Mouse (Mus musculus) 3T3-L1 (cell line): ENCODE data around the gene Map3k13.

ENCODE experiments used
- DNase-seq: peaks from one replicate; pipeline ENCODE4 v3.0.0-alpha.2; 2015; ENCODE audit warnings: low read depth, low spot score

Map3k13 gene

GRCm38 (mm10) chr16:21852374-21852773 lies 58.2 kb downstream of the Map3k13 start:
- no peak for DNase-seq

GRCm38 (mm10) chr16:21853446-21853941 lies 59.3 kb downstream of the Map3k13 start:
- DNase-seq = no peak

GRCm38 (mm10) chr16:21854589-21855284 lies 60.6 kb downstream of the Map3k13 start:
- DNase-seq = no peak

DNA sequence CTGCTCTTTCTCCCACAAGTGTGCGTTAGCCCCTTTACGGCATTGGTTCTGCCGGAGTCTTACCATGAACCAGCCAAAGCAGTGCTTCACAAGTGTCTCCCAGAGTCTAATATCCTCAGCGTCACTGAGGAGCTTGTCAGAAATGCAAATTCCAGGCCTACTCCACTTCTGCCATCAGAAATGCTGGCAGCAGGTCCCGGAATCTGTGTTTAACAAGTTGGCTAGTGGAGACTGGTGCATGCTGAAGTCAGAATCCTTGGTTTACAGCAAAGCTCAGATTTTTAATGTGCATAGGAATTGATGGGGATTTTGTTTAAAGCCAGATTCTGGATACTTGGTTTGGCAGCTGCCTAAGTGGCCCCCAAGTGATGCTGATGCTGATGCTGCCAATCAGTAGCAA lies 62.0 kb downstream of the Map3k13 start:
- DNase-seq = no peak

GRCm38 (mm10) chr16:21857126-21857644 lies 63.0 kb downstream of the Map3k13 start:
- DNase-seq = peak; percentile 52

DNA sequence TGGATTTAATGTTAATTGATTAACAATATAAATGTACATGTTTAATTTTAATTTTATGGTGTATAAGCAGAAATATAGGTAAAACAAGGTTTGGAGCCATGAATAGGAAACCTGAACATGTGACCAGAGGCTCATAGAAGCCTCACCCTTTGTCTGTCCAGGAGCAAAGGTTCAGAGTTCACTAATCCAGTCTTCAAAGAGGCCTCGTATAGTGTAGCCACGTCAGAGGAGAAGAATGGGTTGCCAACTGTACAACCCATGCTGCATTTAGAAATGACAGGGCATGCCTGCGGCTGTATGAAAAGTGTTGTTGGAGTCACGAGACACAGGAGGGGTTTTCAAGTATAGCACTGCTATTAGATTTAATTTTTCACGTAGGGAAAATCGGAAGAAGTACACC lies 64.0 kb downstream of the Map3k13 start:
- DNase-seq = no peak

- DNase-seq = no peak
These were observed 64.7 kb downstream of the Map3k13 start for GRCm38 (mm10) chr16:21858882-21859281.

- peak; percentile 60 for DNase-seq
These were observed 68.3 kb downstream of the Map3k13 start for GRCm38 (mm10) chr16:21862448-21862847.

GRCm38 (mm10) chr16:21865250-21865982 lies 71.3 kb downstream of the Map3k13 start:
- no peak for DNase-seq

DNA sequence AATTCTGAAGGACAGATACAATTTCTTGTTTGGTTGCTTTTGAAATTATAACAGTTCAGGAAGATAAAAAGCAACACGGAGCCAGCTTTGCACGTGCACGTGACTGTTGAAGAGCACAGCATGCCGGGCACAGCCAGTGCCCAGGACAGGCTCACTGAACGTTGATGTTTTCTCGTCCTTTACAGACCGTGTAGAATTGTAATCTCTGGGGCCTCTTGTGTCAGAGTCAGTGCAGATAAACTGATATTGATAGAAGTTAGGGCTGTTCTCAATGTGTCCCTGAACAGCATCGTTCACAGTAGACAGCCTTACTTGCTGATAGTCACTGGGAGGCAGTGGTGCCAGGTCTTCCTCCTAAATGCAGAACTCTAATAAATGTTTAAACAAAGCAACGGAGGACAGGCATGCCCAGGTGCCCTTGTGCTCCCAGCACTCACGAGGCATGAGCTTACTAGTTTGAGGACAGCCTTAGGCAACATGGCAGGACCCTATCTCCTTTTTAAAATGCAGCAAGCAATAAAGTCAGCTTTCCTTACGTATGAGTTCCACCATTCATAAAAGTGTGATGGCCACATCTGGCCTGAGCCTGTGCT lies 71.9 kb downstream of the Map3k13 start:
- no peak for DNase-seq

GRCm38 (mm10) chr16:21867727-21868126 lies 73.6 kb downstream of the Map3k13 start:
- DNase-seq = no peak

DNA sequence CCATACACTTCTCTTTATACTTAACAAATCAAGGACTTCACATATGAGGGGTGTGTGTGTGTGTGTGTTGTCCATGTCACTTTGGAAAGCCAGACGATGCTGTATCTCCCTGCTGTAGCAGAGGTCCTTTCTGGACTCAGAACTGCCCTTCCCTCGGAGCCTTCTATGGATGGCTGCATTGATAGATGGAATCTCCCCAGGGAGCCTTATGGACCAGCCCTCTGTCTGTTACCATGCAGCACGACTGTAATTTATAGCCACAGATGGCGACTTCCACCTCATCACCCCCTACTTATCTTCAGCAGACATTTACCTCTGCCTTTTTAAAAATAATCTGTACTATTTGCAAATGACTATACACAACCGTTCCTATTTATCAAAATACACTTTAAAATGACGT lies 74.5 kb downstream of the Map3k13 start:
- DNase-seq = no peak

DNA sequence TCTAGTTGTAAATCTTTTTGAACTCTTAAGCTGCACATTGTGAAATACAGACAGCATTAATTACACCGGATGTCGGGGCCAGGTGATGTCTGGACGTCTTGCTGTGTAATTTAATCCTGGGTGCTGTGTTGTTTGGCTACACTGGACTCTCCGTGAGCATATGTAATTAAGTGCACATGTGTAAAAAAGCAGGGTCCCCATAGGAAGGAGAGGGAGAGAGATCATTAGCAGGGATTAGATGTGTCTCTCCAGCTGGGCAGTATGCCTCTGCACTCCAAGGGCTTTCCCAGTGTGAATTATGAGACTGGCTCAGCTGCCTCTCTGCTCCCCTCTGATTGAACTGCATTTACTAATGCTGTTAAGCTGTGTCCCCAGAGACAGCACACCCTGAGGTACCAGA lies 75.7 kb downstream of the Map3k13 start:
- DNase-seq = peak; percentile 21

- DNase-seq = no peak
These were observed 83.6 kb downstream of the Map3k13 start for GRCm38 (mm10) chr16:21877735-21878134.

DNA sequence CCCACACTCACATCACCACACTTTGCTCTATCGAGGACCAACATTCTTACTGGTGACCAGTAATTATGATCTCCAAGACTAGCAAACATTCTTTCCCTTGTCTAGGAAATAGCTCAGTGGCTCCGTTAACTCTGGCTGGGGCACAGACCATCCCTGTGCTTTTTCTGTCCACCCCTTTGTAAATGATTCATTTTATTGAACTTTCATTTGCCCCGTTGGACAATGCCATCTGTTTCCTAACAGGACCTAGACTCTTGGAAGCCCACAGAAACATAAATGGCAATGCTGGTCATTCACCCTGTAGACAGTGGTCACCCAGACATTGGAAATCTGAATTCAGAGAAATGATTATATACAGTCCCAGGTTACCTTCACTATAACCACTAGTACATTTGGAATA lies 84.7 kb downstream of the Map3k13 start:
- DNase-seq = no peak

DNA sequence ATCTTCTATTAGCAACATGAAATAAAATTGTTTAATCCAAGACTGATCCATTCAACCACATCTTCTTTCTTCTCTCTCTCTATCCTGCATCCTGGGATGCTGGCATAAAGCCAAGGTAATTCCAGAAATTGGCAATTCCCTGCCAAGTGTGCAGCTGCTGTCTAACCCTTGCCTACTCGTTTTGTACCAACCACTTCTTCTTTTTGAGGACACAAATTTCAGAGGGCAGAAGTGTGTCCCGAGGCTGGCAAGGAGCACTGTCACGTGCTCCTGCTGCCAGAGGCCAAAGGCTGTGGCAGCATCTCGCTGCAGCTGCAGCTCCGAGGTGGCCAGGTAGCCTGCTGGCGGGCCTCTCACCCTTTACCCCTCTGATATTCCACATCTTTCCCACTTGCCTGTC lies 87.0 kb downstream of the Map3k13 start:
- DNase-seq = peak; percentile 17

GRCm38 (mm10) chr16:21881582-21882259 lies 87.6 kb downstream of the Map3k13 start:
- no peak for DNase-seq

DNA sequence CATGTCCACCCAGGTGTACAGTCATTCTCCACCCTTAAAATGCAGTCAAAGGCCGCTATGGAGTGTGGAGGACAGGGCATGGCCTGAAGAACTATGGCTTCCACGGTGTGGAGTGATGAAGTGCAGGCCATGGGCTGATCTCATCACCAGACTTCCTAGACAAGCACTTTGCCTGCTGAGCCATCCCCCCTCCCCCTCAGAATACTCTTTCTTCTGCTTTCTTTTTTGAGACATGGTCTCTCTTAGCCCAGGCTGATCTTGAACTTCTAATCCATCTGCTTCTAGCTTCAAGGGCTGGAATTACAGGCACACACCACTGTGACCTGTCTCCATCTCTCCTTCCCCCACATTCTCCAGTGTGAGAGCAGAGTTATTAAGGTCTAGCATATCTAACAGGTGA lies 93.5 kb downstream of the Map3k13 start:
- DNase-seq = no peak

DNA sequence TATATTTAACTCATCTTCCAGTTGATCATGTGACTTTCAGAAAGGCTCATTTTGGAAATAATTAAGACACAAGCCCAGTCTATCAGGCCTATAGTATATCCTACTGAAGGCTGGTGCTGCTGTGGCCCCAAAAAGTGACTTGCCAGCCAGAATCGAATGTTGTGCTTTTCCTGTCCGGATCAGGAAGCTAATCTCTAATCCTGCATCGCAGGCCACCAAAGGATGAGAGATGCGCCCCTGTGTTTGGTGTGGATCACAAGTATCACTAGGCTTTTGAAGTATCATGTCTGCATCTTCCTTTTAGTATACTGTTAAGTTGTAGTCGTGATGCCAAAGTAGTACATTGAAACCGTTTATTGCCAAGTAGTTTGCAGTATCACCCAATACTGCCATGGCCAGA lies 99.7 kb downstream of the Map3k13 start:
- no peak for DNase-seq

DNA sequence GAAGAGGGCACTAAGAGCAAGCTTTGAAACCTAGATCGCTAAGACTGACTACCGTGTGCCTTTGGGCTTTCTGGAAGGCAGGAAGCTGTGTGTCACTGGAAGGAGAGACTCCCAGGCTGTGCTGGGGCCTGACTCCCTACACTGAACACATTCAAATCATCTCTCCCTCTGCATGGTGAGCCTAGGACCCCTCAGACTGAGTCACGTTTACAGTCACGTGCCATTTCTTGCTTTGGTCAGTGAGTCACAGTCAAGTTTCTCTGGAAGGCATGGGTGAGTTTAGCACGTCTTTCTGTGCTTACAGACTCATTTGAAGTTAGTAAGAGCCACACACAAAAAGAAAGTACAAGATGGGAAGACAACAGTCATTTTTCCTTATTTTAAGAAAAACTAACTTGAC lies 107.1 kb downstream of the Map3k13 start:
- DNase-seq = peak; percentile 76

DNA sequence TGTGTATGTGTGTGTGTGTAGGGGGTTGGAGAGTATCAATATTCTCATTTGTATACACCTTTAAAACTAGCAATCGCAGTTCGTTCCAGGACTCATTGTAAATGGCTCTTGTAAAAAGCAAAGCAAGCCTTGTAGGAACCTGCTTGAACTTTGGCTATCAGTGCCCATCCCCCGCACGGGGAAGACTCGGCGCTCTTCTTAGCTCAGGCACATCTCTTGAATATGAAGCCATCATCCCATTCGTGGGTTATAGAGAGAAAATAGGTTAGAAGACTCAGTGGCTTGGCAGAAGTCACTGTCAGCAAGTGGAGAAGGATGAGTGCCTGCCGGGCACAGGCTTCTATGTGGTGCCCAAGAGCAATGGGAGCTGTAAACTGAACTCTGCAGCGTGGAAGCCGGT lies 110.5 kb downstream of the Map3k13 start:
- no peak for DNase-seq

- DNase-seq = no peak
These were observed 111.8 kb downstream of the Map3k13 start for GRCm38 (mm10) chr16:21905996-21906395.
